Mouse (Mus musculus) regulatory T cell (primary cell): Measurements from ENCODE around the gene Coro7.
"Not testable (repeated sequence)": the region's sequence is repeated elsewhere in the genome, so short reads cannot be mapped to it uniquely, and the experiment has no call there.

Experiments
- in situ Hi-C: fragments of 300-600 bp; cut with MboI, MseI; formaldehyde crosslinking; loops from one replicate; pipeline ENCODE4 v1.15.1; 2025; ENCODE audit warnings: high pct_unique_total_duplicates

Coro7 gene

DNA sequence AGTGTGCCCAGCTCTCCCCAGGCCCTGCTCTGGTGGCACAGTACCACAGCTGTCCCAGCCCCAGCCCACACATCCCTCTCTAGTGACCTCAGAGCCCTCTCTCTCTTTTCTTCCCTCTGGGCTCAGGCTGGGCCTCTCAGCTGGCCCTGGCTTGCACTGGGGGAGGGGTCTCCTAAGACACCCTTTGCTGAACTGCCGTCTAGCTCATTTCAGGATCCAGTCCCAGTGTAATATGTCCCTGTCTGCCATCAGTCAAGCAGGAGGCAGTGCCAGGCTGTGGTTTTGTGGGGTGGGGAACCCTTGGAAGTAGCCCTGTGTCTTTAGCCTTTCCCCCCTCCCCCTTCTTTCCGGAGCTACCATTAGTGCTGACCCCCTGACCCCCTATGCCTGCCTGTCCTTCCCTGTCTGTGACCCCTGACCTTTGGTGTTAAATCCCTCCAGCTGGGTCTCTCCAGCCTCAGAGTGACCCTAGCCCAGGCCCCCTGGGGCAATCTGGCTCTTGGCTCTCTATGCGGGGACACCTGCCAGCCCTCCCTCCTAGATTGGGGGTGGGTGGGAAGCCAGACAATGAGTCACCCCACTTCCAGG lies 83.3 kb downstream of the Coro7 start:
- in situ Hi-C loops: no loop called here

DNA sequence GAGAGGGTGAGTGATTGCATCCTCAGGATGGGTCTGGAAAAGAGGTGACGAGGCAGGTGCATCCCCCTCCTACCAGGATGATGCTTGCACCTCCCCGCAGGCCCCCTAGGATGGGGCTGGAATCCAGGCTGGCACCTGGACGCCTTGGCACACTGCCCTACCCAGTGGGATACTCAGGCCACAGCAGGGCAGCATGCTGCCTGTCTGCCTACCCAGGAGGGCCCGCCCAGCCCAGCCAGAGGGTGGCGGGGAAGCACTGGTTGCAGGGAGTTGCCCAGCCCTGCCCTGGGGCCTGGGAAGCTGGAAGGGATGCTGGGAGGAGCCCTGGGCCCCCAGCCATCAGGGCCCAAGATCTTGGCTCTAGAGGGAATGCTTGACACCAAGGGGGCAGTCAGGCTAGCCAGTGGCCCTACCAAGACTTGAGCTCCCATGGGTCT lies 84.0 kb downstream of the Coro7 start:
- in situ Hi-C loops: no loop called here

DNA sequence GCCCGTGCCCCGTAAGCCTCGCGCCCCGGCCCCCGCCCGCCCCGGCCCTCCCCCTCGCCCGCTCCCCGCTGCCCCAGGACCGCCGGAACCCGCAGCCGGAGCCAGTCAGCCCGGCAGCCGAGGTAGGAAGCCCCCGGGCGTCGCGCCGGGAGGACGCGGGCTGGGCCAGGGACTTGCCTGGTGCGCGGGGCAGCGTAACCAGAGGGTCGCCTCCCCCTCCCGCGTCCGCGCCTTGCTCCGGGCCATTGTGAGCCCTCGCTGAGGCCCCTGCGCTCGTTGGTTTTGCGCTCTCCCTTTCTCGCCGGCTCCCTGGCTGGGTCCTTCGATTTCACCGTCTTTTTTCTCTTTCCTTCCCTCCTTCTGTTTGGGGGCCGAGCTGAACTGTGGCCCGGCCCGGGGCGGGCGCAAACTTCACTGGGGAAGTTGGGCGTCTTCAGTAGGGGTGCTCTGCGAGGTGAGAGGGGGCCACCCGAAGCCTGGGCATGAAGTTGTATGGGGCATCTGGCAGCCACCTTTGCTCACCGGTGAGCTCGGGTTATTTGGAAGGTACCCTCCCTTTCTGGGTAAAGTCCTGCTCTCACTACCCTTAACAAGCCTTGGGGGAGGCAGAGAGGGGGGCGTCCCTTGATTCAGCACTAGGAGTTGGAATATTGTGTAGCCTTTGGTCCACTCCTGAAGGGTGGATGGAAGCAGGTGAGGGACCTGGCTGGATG lies 84.6 kb downstream of the Coro7 start:
- in situ Hi-C loops: no loop called here

DNA sequence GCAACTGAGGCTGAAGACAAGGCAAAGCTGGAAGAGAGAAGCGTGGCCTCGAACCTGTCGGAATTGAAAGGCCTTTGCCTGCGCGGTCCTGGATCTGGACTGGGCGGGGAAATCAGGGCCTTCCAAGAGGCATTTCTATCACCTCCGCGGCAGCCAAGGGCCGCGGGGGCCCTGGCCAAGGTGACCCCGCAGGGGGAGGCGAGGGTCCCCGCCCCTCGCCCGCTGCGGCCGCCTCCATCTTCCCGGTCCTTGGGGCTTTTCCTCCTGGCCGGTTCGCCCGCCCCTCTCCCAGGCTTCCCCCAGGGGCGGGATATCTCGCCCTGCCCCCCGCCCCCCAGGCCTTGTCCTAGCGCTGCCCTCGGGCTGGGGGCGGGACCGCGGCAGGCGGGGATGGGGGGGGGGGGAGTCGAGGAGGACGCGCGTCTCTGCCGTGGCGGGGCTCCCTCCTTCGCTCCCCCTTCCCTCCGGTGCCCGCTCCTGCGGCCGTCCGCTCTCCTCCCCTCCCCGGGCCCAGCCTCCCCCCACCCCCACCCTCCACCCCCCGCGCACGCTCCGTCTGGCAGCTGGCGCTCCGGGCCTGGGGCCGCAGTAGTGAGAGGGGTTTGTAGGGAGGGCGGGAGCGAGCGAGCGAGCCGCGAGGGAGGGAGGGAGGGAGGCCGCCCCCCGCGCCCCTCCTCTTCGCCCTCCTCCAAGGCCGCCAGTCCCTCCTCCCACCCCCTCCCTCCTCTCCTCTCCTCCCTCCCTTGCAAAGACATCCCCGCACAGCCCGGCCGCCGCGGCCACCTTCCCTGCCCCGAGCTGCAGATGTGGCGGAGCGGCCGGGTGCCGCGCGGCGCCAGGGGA lies 85.4 kb downstream of the Coro7 start, which contains the start of gene Glis2:
Glis2 (plus strand) TSS at position 743 of the 843 bp plus-strand sequence.
- in situ Hi-C loops: no loop called here

DNA sequence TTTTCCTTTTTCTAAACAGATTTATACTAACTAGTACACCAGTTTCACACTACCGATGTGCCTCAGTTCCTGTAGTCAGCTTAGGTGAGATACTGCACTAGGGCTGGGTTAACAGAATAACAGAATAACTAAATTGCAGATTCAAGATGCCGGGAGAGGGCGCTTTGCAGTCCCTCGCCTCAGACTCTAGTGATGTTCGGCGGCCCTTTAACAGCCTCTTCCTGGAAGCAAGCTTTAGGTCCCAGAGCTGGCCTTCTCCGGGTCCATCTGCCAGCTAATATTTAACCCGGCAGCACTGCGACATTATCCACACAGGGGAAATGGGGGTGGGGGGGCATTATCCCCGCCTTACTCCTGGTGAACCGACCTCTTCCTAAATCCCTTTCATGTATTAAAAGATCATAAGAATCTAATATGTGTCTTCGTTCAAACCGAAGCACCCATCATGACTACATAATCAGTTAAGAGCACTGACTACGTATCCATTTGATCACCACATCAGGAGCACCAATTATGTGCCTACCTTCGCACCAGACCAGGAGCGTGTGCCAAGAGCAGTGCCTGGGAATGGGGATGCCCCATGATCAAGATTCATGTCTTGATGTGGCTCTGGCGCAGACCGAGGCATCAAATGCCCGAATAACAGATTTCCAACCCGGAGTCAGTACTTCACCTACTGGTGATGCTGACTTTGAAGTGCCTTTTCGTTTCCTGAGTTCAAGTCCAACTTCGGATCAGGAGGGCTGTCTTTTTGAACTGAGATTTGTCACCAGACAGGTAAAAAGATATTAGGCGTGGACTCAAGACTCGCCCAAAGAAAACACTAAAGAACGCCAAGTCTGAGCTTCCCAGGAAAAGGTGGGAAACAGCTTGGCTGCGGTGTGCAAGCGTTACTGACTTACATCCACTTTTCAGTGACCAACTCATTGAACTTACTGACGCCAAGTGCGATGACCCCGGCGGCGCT lies 86.4 kb downstream of the Coro7 start:
- in situ Hi-C loops: no loop called here

DNA sequence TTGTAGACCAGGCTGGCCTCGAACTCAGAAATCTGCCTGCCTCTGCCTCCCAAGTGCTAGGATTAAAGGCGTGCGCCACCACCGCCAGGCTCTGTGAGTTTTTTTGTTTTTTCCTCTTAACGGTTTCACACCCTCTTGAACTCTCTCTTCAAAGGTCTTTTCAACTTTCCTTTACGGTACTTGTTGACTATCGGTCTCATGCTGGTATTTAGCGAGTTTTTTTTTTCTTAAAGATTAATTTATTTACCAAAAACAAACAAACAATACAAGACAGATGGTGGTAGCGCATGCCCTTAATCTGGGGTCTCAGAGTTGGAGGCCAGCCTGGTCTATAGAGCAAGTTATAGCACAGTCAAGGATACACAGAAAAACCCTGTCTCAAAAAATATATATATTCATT lies 89.3 kb downstream of the Coro7 start:
- in situ Hi-C loops: no loop called here

DNA sequence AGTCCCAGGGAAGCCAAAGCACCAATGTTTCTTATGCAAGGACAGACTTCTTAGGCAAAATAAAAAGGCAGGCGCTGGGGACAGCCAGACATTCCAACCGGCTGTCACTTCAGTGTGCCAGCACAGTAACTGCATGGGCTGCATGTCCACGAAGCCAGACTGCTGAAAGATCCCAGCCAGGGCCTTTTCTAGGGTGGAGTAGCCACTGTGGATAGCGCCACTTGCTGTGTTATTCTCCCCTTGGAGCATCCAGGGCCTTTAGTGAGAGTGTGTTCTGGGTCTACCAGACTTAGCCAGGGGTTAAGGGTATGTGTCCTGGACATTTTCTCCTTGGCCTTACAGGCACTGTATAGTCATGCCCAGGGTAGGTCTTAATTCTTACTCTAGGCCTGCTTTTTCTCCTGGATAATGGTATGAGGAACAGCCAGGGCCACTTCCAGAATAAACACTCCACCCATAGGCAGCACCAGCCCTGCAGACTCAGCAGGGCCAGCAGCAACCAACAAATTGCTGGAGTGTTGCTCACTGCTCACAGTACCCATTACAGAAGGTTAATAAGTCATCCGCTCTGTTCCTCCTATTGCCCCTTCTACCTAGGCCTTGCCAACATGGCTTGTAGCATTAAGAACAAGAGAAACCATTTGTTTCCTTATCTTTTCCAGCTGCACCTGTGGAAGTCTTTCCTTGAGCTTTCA lies 91.9 kb downstream of the Coro7 start:
- in situ Hi-C loops: no loop called here

DNA sequence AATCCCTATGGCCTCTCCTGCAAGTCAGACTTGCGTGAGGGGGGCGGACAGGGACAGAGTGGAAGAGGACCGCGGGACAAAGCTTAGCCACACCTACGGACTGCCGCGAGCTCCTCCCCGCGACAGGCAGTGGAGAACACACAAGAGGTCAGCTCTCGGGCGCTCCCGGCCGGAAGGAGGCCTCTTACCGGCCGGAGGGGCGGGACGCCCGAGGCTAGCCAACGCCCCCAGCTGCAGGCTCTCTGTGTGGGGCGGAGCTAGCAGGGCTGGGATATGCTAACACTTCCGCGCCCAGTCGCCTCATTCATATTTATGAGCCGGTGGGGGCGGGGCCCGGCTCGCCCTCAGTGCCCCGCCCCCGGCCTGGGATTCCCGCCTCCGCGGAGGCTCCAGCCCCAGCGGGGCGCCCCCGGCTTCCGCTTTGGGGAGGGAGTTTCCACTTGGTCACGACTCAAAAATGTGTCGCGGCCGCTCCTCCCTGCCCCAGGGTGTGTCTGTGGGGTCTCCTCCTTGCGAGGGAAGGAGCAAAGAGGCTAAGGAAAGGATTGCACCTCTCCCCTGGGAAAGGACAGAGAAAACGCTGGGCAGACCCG lies 93.0 kb downstream of the Coro7 start:
- in situ Hi-C loops: no loop called here

DNA sequence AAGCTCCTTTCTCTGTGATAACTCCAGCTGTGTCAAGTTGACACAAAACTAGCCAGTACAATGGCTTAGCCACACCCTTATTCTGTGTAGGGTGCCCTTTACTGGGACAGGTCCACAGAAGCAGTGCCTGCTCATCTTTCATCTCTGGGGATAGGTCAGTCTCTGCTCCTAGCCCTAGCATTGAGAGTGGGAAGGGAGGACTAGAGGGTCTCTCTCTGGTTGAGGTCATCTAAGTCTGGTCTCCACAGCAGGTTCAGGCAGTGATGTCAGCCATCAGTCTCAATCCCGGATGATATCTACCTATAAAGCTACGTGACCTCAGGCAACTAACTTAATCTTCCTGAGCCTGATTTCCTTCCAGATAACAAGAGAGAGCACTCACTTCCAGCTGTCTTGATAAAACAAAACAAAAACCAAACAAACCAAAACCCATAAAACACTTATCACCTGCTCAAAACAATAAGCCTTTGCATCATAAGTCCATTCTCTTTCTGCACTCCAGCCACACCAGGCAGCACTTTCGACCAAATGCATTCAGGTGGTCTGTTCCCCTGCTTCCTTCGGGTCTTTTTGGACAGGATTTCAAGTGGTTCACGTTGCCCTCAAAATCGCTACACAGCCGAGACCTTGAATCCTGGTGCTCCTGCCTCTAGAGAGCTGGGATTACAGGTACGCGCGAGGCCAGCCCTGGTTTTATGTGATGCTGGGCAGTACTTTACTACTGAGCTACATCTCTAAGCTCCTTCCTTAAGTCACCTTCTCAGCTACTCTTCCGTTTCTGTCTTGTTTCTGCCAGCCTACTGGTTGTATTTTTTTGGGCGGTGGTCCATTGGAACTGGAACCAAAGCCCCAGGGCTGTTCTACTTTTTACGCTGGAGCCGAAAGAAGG lies 93.7 kb downstream of the Coro7 start:
- in situ Hi-C loops: no loop called here

DNA sequence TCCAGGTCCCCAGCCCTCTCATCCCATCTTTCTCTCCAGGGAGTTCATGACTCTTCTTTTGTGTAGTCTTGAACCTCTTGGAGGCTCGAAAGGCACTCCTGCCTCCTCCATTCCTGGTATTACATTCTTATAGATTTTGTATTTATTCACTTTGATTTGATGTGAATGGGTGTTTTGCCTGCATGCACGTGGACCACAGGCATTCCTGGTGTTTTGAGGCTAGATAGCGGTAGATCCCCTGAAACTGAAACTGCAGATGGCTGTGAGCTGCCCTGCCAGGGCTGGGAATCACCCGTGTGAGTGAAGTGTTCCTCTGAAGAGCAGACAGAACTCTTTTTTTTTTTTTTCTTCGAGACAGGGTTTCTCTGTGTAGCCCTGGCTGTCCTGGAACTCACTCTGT lies 95.1 kb downstream of the Coro7 start:
- in situ Hi-C loops: no loop called here

DNA sequence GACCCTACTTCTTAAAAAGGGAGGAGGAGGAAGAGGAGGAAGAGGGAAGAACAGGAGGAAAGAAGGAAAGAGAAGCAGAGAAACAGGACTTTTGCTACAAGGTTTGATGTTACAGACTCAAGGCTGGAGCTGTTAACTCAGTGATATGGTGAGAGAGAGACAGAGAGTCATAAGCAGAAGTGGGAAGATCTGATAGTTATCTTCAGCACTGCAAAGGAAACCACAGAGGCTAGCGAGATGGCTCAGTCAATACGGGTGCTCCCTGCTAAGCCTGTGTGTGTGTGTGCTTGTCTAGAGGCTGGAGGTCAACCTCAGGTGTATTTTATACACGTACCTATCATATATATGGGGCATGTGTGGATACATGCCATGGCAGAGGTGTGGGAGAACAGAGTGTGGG lies 95.8 kb downstream of the Coro7 start:
- in situ Hi-C loops: no loop called here

DNA sequence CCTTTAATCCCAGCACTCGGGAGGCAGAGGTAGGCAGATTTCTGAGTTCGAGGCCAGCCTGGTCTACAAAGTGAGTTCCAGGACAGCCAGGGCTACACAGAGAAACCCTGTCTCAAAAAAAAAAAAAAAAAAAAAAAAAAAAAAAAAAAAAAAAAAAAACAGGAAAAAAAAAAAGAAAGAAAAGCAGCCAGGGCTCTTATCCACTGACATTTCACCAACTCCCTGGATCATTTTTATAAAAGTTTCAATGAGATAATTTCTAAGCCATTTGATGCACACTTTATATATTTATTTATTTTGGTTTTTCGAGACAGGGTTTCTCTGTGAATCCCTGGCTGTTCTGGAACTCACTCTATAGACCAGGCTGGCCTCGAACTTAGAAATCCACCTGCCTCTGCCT lies 98.4 kb downstream of the Coro7 start:
- in situ Hi-C loops: not testable (repeated sequence)

DNA sequence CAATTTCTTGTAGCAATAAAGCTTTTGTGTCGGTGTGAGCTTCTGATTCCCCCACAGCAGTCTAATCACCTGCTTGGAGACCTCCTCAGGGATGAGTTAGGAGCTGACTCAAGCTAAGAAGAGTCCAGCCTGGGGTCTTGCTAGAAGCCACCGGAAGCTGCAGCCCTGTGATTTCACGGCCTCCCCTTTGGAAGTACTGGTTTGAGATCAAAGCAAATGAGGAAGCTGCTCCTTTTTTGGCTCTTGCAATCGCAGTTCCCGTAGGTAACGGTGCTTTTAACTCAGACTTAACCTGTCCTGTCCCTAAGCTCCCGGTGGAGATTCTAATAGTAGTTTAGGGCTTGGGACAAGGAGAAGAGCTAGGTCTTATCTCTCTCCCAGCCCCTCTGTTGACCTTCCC lies 100.9 kb downstream of the Coro7 start:
- in situ Hi-C loops: no loop called here

DNA sequence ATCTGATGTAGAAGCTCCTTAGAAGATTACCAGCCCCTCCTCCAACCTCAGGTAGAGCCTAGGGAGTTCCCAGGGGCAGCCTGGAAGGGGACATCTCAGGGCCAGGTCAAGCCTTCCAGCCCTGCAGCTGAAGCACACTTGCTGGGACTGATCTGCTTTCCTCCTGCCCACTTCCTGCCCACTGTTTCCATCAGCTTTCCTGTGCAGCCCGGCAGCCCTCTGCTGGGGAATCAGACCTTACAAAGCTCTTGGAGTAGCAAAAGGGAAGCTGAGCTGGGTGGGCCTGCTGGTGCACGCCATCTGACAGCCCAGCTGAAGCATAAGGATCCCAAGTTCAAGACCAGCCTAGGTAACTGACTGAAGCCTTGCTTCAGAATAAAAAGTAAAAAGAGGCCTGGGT lies 102.7 kb downstream of the Coro7 start:
- in situ Hi-C loops: no loop called here
